Mouse (Mus musculus): ENCODE data around the gene Slc25a20.

GRCm38 (mm10) chr9:108716199-108716598 lies 54.3 kb downstream of the Slc25a20 start:
- TF ChIP-seq CTCF (IDR thresholded peaks at IDR 0.05; ENCODE audit: low read depth) (no peak), EP300 (IDR thresholded peaks at IDR 0.05; ENCODE audit: low read depth) (no peak)
